Mouse (Mus musculus) hindbrain, embryonic 13.5 days (tissue): ENCODE measurements at regions not wholly inside any gene's neighbourhood (a gene's known extent, or its start where the extent isn't known, plus 50 kb on each side); places are given as distances from the start of the nearest gene placed in this dataset.

Experiments
- ATAC-seq: fragments of 200-750 bp; cut with Nextera tagmentation; 2 replicates; pipeline ENCODE4 v1.8.0; 2017; ENCODE audit warnings: moderate TSS enrichment; ENCODE audit not compliant: low FRiP score
- H3K27ac ChIP-seq: fragments of 300-500 bp; sonication (generic); 2 replicates; pipeline ENCODE4 v1.5.1; 2015; ENCODE audit warnings: inconsistent platforms, mild to moderate bottlenecking, moderate library complexity
- H3K27me3 ChIP-seq: fragments of 300-500 bp; sonication (generic); 2 replicates; pipeline ENCODE4 v1.6.1; 2015; ENCODE audit warnings: mild to moderate bottlenecking, inconsistent platforms
- H3K36me3 ChIP-seq: fragments of 300-500 bp; sonication (generic); 2 replicates; pipeline ENCODE4 v1.6.1; 2015; ENCODE audit warnings: mild to moderate bottlenecking, inconsistent platforms
- H3K4me1 ChIP-seq: fragments of 300-500 bp; sonication (generic); replicated peaks from 2 replicates; pipeline ENCODE4 v1.6.1; 2015; ENCODE audit warnings: inconsistent platforms
- H3K4me2 ChIP-seq: fragments of 300-500 bp; sonication (generic); 2 replicates; pipeline ENCODE4 v1.6.1; 2015; ENCODE audit warnings: inconsistent platforms, mild to moderate bottlenecking, moderate library complexity
- H3K4me3 ChIP-seq: fragments of 300-500 bp; sonication (generic); 2 replicates; pipeline ENCODE4 v1.5.1; 2015; ENCODE audit warnings: mild to moderate bottlenecking, inconsistent platforms
- H3K9ac ChIP-seq: fragments of 300-500 bp; sonication (generic); 2 replicates; pipeline ENCODE4 v1.6.1; 2015; ENCODE audit warnings: mild to moderate bottlenecking, inconsistent platforms
- H3K9me3 ChIP-seq: fragments of 300-500 bp; sonication (generic); 2 replicates; pipeline ENCODE4 v1.6.1; 2016; ENCODE audit warnings: inconsistent platforms
- WGBS: fragments of 180-500 bp; shearing (Covaris S2); methylation state at CpG from one replicate; pipeline ENCODE4 v1.1.7; 2015; 5-methylcytosine and 5-hydroxymethylcytosine counted together

DNA sequence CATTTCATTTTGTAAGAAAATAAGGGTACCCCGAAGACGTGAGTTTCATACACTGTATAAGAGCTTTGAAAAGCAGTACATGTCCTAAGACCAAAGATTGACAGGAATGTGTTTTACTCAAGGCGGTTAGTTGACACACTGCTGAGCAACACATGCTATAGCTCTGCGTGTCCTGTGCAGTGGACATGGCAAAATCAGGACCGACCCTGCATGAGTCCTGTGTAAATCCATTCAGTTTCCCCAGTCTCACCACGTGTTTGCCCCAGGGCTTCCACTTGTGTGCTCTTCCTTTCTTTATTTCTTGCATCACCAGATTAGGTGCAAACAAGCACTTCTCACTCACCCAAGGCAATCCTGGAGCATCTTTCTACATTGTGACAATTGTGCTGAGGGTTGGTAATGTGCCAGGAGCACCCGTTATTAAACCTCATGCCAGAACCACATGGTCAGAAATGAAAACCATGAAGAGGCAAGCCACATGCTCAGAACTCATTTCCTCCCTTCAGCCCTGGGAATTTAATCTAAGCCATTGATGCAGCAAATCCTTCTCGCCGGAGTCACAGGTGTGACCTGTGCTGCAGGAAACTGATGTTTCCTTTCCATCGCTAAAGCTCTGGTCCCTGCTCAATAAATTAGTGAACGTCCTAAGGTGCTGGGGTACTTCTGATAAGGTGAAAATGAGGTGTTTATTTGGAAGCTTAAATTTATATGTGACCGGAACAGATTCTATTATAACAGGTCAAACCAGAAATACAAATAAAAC, 261.2 kb upstream of the Zwint start:
- Histone ChIP-seq H3K4me2 (no peak overlapping the region), H3K36me3 (no peaks in the 10 kb centered on the region), H3K4me3 (no peak overlapping the region), H3K9me3 (no peaks in the 10 kb centered on the region), H3K9ac (no peak overlapping the region), H3K27ac (no peak overlapping the region), H3K27me3 (no peaks in the 10 kb centered on the region), H3K4me1 (no peaks in the 10 kb centered on the region)
- ATAC-seq = no peak
- WGBS = 87% methylated on average over 12 of the region's 12 CpGs

DNA sequence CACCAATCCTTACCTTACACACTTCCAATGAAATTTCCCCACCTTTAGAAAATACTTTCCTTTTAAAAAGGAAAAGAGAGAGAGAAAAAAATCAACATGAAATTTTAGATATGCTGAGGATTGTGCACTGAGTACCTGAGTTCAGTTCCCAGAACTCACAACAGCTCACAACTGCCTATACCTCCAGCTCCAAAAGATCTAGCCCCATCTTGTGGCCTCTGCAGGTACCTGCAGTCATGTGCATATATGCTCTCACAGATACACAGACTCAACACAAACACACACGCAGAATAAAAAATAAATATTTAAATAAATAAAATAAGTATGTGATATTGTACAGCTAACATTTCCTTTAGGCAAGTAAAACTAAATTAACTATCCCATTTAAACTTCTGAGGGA, 260.3 kb upstream of the Zwint start:
- H3K4me3 ChIP-seq = no peak overlapping the region
- WGBS = 93% methylated on average over 1 of the region's 1 CpGs
- no peak overlapping the region for H3K4me2 ChIP-seq
- no peaks in the 10 kb centered on the region for H3K4me1 ChIP-seq
- H3K9ac ChIP-seq = no peak overlapping the region
- no peaks in the 10 kb centered on the region for H3K36me3 ChIP-seq
- H3K27ac ChIP-seq = no peak overlapping the region
- ATAC-seq = no peak
- no peaks in the 10 kb centered on the region for H3K27me3 ChIP-seq
- H3K9me3 ChIP-seq = no peaks in the 10 kb centered on the region

DNA sequence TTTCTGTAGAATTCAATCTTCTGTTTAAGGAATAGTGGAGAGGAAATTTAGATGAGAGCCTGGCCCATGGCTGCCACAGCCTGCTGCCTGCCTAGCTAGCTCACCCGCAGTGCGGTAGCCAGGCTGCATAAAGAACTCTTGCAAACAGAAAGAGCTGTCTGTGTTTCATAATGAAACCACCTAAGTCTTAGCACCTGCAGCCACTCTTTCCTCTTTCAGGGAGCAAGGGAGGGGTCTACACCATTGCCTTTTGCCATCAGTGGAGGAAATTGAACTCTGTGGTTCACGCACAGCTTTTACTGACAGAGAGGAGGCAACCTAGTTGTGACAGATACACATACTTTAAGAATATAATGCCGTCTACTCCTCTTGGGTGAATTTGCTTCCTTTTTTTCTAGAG, 251.4 kb upstream of the Zwint start:
- WGBS = 64% methylated on average over 4 of the region's 4 CpGs

DNA sequence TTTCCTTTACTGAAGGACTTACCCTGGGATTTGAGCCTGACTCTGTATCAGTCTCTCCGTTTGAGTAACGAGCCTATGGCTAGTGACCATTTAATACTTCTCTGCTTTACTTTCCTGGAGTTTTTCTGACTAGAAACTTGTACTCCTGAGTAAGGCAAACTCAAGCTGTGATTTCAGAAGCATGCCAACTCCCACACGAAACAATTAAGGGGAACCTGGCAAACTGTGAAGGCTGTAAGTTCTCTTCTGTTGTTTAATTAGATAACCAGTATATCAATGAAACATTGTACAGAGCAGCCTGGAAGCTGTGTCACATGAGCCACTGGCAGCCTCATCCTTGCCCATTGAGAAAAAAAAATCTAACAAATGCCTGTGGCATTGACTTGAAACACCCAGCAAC, 244.3 kb upstream of the Zwint start:
- Histone ChIP-seq H3K27me3 (no peaks in the 10 kb centered on the region), H3K9ac (no peak overlapping the region), H3K9me3 (no peaks in the 10 kb centered on the region), H3K4me3 (no peak overlapping the region), H3K4me1 (no peaks in the 10 kb centered on the region), H3K36me3 (no peaks in the 10 kb centered on the region), H3K4me2 (no peak overlapping the region), H3K27ac (no peak overlapping the region)
- 82% methylated on average over 3 of the region's 3 CpGs for WGBS
- ATAC-seq = no peak

More for the DNA sequence above, 251.4 kb upstream of the Zwint start:
- Histone ChIP-seq H3K9ac (no peak overlapping the region), H3K4me3 (no peak overlapping the region), H3K36me3 (no peaks in the 10 kb centered on the region), H3K9me3 (no peaks in the 10 kb centered on the region), H3K27me3 (no peaks in the 10 kb centered on the region), H3K27ac (no peak overlapping the region), H3K4me1 (no peaks in the 10 kb centered on the region), H3K4me2 (no peak overlapping the region)
- no peak for ATAC-seq

DNA sequence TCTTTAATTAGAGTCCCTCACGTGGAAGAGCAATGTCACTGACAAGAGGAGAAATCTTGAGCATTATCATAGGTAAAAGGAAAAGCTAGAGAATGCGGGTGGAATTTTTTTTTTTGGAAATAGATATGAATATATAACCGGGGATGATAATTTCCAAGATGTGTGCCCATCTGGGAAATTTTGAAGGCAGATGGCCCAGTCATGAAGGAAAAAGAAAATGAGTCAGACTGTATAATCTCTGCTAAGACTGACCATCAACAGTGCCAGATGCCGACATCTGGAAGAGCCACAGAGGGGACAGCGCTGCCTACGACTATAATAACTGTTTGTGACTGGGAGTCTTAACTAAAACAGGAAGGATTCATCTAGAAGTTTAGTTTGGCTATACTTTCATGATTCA, 243.0 kb upstream of the Zwint start:
- WGBS = 82% methylated on average over 6 of the region's 6 CpGs
- no peaks in the 10 kb centered on the region for H3K27me3 ChIP-seq
- H3K4me3 ChIP-seq = no peak overlapping the region
- H3K4me2 ChIP-seq = no peak overlapping the region
- no peak overlapping the region for H3K9ac ChIP-seq
- no peaks in the 10 kb centered on the region for H3K4me1 ChIP-seq
- H3K9me3 ChIP-seq = no peaks in the 10 kb centered on the region
- no peak overlapping the region for H3K27ac ChIP-seq
- no peaks in the 10 kb centered on the region for H3K36me3 ChIP-seq
- no peak for ATAC-seq

DNA sequence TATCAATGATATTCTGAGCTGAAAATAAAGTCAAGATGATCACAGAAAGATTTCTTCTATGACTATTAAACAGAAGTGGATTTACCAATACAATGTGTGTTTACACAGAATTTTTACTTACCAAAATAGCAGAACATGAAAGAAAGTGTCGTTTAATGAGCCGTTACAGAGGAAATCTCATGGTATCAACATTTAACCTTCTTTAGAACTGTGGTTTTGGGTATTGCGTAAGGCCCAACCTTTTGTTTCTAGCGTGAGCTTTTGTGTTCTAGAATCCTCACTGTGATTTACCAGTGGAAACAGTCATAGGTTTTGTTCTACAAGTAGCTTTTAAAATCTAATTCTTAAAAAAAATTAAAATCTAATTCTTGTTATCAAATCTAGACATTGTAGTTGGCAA, 200.0 kb upstream of the Zwint start:
- no peak for ATAC-seq
- Histone ChIP-seq H3K36me3 (no peaks in the 10 kb centered on the region), H3K9me3 (no peaks in the 10 kb centered on the region), H3K27ac (no peak overlapping the region), H3K4me1 (no peaks in the 10 kb centered on the region), H3K4me3 (no peak overlapping the region), H3K9ac (no peak overlapping the region), H3K27me3 (no peaks in the 10 kb centered on the region), H3K4me2 (no peak overlapping the region)
- 98% methylated on average over 4 of the region's 4 CpGs for WGBS

DNA sequence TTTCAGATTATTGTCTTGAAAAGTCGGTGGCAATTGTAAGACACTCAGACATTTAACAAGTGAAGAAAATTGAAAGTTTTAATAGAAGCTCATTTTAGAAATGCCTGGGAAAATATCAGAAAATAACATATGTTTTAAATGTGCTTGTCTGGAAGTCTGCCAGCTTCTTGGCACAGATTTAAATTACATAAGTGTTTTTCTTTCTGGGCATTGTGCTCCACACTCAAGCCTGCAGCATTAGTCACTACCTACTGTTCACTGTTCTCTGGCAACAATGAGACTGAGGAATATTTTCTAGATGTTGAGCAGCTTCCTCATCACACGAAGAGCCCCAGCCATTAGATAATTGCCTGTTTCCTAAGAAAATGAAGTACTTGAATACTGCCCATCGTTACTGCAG, 170.3 kb upstream of the Zwint start:
- H3K4me1 ChIP-seq = no peaks in the 10 kb centered on the region
- H3K36me3 ChIP-seq = no peaks in the 10 kb centered on the region
- H3K9me3 ChIP-seq = no peaks in the 10 kb centered on the region
- H3K4me3 ChIP-seq = no peak overlapping the region
- H3K9ac ChIP-seq = no peak overlapping the region
- H3K27ac ChIP-seq = no peak overlapping the region
- no peak overlapping the region for H3K4me2 ChIP-seq
- 75% methylated on average over 3 of the region's 3 CpGs for WGBS
- ATAC-seq = no peak
- no peaks in the 10 kb centered on the region for H3K27me3 ChIP-seq

DNA sequence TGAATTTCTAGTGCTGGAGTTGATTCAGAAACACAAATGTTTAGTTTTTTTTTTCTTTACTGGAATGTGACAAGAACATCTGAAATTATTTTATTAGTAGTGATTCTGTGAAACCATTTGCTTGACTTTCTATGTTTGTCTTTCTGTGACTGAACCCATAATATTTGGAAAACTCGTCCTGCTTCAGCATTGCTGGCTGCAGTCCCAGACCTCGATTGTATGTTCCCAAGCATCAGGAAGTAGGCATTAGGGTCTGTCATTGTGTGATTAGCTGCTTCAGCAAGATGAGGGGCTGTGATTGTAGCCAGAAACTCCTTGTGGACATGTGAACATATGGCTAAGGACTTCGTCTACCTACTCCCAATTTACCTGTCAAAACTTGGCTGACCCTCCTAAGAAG, 122.2 kb upstream of the Zwint start:
- no peaks in the 10 kb centered on the region for H3K9me3 ChIP-seq
- H3K27me3 ChIP-seq = no peaks in the 10 kb centered on the region
- H3K9ac ChIP-seq = no peak overlapping the region
- ATAC-seq = no peak
- no peaks in the 10 kb centered on the region for H3K4me1 ChIP-seq
- 74% methylated on average over 3 of the region's 3 CpGs for WGBS
- no peak overlapping the region for H3K27ac ChIP-seq
- H3K4me3 ChIP-seq = no peak overlapping the region
- H3K36me3 ChIP-seq = no peaks in the 10 kb centered on the region
- no peak overlapping the region for H3K4me2 ChIP-seq

DNA sequence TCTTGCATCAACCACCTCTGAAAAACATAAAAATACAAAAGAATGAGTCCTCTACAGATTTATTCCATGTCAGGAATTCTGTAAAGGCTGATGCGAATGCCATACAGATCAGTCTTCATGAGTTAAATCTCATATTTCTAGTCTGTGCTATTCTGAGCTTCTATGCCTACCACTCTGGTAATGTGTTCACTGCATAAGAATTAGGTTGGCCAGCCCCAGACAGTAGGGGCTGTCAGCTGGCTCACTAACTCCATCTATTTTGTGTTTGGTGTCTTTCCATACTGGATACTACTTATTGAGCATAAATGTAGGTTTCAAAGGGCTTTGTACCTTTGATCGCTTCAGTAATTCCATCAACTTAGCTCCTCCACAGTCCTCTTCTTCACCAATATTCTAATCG, 121.2 kb upstream of the Zwint start:
- no peaks in the 10 kb centered on the region for H3K27me3 ChIP-seq

DNA sequence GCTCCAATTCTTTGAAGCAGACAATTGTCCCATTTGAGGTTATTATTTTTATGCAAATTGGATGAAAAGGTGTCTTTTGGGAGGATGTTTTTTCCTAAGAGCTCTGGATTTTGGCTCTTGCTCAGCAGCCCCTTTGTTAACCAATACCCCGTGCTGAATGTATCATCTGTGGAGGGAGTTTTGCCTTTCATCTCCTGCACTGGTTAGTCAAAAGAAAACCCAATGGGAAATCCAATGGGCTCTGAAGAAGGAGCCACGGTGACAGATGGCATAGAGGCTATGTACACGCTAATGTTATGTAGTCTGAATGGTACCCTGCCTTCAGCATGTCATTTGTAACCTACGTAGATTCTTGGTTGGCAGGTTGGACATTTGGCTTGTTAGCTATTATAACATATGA, 120.8 kb upstream of the Zwint start:
- Histone ChIP-seq H3K9me3 (no peaks in the 10 kb centered on the region), H3K4me1 (no peaks in the 10 kb centered on the region), H3K27ac (no peak overlapping the region), H3K9ac (no peak overlapping the region), H3K27me3 (no peaks in the 10 kb centered on the region), H3K4me2 (no peak overlapping the region), H3K4me3 (no peak overlapping the region), H3K36me3 (no peaks in the 10 kb centered on the region)
- WGBS = 71% methylated on average over 4 of the region's 4 CpGs
- no peak for ATAC-seq

More for the DNA sequence above, 121.2 kb upstream of the Zwint start:
- ATAC-seq = no peak
- no peaks in the 10 kb centered on the region for H3K9me3 ChIP-seq
- no peaks in the 10 kb centered on the region for H3K4me1 ChIP-seq
- no peak overlapping the region for H3K4me3 ChIP-seq
- no peak overlapping the region for H3K4me2 ChIP-seq
- H3K9ac ChIP-seq = no peak overlapping the region
- 80% methylated on average over 3 of the region's 3 CpGs for WGBS
- H3K36me3 ChIP-seq = no peaks in the 10 kb centered on the region
- no peak overlapping the region for H3K27ac ChIP-seq

DNA sequence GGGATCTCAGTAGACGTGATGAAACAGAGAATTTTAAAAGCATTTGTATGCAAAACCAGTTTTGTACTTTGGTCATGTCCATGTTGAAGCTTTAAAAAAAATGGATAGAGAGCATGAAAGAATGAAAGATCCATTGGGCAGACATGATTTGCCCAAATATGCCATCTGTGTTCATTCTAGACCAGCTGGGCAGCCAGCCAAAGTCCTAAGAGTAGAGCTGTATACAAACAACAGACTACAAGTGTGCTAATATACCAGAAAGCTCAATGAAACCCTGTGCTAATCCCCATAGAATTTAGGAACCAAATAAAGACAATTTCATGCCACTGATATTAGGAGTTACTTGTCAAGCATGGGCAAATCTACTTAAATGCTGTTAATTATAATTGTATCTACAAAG, 105.1 kb upstream of the Zwint start:
- no peaks in the 10 kb centered on the region for H3K4me1 ChIP-seq
- no peak overlapping the region for H3K4me2 ChIP-seq
- no peak overlapping the region for H3K4me3 ChIP-seq
- H3K27me3 ChIP-seq = no peaks in the 10 kb centered on the region
- H3K9ac ChIP-seq = no peak overlapping the region
- no peak overlapping the region for H3K27ac ChIP-seq
- 63% methylated on average over 1 of the region's 1 CpGs for WGBS
- no peaks in the 10 kb centered on the region for H3K36me3 ChIP-seq
- ATAC-seq = no peak
- no peaks in the 10 kb centered on the region for H3K9me3 ChIP-seq

DNA sequence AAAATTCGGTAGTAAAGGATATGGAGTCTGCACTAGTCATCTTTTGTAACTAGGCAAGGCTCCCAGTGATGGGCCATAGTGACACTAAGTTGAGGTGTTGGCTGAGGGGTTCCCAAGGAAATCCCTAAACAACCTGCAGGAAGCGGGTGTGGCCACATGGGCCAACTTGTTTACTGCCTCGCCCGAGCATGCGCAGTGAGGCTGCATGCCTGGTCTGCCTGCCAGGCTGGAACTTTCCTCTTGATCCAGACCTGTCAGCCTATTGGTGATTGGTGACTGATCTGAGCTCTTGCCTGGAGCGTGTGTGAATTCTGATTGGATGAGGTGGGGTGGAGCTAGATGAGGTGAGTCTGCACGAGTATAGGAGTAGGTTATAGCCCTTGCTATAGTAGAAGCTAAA, 103.1 kb upstream of the Zwint start:
- H3K4me3 ChIP-seq = no peak overlapping the region
- no peaks in the 10 kb centered on the region for H3K27me3 ChIP-seq
- H3K27ac ChIP-seq = no peak overlapping the region
- 75% methylated on average over 7 of the region's 7 CpGs for WGBS
- H3K9ac ChIP-seq = no peak overlapping the region
- ATAC-seq = no peak
- H3K4me1 ChIP-seq = no peaks in the 10 kb centered on the region
- no peaks in the 10 kb centered on the region for H3K36me3 ChIP-seq
- no peaks in the 10 kb centered on the region for H3K9me3 ChIP-seq
- no peak overlapping the region for H3K4me2 ChIP-seq

DNA sequence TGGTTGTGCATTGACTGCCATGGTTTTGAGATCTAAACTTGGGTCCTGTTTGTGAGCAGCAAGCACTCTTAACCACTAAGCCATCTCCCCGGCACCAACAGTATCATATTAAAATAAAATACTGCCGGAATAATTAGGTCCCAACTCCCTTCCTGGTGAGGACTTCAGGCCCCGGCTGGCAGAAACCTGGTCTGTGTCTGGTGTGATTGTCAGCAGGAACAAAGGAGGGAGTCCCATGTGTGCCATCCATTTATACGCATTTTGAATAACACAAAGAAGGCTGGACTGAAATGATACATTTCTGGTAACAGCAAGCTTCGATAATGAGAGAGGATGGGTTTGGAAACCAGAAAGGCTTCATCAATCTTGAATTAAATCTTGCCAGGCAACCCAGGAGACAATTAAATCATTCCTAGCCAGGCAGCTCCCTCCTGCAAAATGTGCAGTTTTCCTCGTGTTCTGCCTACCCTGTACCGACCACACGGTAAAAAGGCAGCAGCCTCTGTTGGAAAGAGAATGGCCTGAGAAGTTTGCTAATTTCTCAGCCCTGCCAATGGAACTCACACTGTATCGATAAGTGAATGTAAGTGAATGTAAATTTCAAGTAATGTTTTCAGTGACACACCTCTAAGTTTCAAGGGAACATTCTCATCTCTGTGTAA, 80.5 kb upstream of the Zwint start:
- H3K9me3 ChIP-seq = no peaks in the 10 kb centered on the region
- H3K27ac ChIP-seq = peak overlapping the region; percentile 23
- H3K4me2 ChIP-seq = no peak overlapping the region
- no peak overlapping the region for H3K4me3 ChIP-seq
- H3K36me3 ChIP-seq = no peaks in the 10 kb centered on the region
- WGBS = 43% methylated on average over 9 of the region's 9 CpGs
- H3K27me3 ChIP-seq = no peaks in the 10 kb centered on the region
- H3K4me1 ChIP-seq = peaks cover 6% of the 10 kb centered on the region
- no peak overlapping the region for H3K9ac ChIP-seq
- peak; percentile 78 for ATAC-seq
